Mouse (Mus musculus) ovary, postnatal 36 days (tissue): ENCODE results near the gene Cenpa.
"Not testable (repeated sequence)": the region's sequence is repeated elsewhere in the genome, so short reads cannot be mapped to it uniquely, and the experiment has no call there.

Source experiments
- DNase-seq: peaks from one replicate; pipeline ENCODE4 v3.0.0; 2022; ENCODE audit warnings: low spot score, mixed read lengths

Cenpa gene

DNA sequence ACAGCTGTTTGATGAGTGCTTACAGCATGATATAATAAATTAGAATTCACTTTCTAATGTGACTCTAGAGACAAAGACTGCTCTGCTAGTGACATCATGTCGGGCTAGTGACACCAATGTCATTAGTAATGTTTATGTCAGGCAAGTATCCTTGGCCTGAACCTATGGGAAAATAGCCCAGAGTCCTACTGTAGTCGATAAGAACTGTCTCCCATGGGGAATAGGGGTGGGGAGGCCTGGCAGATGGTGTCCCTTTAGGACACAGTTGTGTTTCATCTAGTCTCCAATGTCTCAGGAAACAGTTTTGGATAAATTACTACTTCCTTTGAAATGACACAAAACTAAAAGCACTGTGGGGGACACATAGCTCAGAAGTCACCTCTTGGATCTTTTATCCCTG, 20.5 kb upstream of the Cenpa start:
- DNase-seq: no peak

DNA sequence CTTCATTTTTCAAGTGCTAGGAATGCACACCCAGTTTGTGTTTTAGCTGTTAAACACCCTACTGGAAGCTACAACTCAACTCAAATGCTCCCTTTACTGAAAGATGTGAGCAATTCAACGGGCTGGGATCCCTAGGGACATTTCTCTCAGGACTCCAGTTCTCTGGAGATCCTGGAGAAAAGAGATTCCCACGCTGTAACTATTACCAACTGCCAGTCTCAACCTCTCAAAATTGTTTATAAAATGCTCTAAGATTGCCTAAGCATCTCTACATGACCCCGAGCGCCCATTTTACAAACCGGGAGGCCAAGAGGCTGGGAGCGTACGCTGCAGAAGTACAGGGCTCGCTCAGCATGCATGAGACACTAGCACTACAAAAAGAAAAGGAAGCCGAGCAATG, 19.2 kb upstream of the Cenpa start:
- DNase-seq: no peak

DNA sequence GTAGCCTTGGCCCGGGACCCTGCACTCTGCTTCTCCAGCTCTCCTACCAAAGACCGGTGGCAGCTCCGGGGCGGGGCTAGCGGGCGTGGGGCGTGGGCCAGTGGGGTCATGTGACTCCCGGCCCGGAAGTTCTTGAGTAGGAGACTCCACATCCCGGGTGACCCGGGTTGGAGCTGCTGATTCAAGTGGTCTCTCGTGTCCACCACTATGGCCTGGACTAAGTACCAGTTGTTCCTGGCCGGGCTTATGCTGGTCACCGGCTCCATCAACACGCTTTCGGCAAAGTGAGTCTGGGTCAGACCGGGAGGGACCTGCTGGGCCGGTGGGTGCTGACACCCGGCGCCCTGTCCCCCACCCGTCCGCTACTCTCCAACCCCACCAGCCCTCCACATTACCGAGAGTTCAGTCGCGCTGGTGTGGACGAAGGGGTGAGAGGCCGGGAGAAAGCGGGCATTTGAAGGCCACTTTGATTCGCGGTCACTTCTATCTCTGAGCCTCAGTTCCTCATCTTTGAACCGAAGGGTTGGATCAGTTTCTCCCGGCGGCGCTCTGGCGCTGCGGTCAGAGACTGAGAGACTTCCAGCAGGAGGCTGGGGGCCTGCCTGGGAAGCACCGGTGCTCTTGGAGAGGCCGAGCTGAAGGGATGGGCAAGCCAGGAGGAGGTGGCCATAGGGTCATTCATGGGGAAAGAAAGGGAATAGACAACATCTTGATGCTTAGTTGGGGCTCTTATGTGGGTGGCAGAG, 18.6 kb upstream of the Cenpa start, which contains the start of gene Slc35f6:
Gene Slc35f6, plus strand, starts transcription at position 119 of the 746 bp plus-strand sequence.
- DNase-seq: peak; percentile 91

DNA sequence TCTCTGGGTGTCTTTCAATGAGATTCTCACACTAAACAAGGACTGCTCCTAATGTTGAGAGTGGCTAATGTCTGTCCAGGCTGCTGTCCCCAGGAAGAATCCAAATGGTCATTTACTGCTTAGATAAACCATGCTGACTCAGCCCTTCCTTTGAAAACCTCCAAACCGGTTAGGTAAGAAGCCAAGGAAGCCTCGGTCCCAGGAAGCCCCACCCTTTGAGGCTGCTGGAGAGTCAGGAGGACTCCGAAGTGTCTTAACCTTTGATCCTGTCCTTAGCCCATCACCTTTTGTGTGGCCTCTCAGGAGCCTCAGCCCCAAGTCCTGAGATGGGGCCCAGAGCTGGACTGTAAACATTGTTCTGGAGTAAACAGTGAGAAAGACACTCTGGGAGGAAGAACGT, 17.0 kb upstream of the Cenpa start:
- DNase-seq: no peak

DNA sequence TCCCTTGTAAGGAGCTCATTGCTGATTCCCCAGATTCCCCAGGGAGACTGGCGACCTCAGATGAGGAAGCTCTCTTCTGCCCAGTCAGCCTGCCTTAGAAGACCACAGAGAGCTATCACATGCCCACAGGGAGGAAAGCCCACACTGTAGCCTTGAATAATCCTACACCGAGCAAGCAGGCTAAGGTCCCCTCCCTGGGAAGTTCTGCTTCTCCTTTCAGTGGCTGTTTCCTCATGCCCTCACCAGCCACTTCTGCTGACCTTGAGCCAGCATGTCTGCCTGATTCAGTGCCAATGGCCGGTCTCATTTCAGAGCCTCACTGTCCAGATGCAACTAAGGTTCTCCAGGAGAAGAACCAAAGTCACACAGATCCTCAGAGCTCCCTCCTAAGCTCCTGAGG, 15.8 kb upstream of the Cenpa start:
- peak; percentile 27 for DNase-seq

DNA sequence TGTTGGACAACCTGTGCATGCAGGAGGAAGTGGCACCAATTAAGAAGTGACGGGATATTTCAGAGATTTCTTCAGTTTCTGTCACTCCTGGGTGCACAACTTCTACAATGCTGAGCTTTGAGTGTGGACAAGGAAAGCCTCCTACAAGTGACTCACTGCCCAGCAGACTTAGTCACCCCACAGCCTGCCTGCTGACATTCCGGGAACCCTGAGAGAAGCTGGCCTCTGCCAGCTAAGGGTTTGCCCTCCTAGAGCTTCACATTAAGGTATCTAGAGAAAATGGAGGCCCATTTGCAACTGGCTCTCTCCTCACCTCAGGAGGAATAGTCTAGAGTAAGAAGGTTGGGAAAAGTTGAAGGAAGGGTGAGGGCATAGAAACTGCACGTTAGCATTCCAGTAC, 15.0 kb upstream of the Cenpa start:
- no peak for DNase-seq

DNA sequence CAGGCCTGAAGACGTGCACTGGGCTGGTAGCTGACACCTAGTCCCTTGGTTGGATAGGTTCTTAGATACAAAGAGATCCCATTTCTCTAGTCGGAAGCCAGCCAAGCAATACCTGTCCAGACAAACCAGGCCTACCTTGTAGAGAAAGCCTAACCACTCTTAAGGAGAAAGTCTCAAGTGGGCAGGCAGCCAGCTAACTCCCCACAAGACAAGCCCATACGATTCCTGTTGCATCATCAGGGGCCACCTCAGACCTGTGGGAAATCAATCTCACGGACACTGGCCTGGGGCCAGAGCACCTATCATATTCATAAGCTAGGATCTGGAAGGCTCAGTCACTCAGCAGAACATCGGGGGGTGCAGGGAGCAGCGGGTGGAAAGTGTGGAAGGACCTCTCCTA, 13.3 kb upstream of the Cenpa start:
- DNase-seq: no peak

DNA sequence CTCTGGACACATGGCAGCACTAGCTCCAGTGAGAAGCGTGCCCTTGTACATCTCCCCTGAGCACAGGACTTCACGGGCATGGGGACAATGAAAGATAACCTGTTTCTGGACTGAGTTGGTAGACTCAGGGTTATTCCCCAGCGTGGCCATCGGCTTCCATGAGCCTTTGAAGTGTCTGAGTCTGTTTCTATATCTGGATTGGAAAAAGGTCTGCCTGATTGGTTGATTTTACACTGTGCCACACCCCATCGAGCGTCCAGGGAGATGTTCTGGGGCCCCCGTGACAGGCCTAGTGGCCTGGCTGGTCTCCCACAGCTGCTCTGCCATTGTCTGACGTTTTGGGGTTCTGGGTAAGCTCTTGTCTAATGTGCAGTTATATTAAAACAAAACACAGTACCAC, 11.5 kb upstream of the Cenpa start:
- DNase-seq: no peak

DNA sequence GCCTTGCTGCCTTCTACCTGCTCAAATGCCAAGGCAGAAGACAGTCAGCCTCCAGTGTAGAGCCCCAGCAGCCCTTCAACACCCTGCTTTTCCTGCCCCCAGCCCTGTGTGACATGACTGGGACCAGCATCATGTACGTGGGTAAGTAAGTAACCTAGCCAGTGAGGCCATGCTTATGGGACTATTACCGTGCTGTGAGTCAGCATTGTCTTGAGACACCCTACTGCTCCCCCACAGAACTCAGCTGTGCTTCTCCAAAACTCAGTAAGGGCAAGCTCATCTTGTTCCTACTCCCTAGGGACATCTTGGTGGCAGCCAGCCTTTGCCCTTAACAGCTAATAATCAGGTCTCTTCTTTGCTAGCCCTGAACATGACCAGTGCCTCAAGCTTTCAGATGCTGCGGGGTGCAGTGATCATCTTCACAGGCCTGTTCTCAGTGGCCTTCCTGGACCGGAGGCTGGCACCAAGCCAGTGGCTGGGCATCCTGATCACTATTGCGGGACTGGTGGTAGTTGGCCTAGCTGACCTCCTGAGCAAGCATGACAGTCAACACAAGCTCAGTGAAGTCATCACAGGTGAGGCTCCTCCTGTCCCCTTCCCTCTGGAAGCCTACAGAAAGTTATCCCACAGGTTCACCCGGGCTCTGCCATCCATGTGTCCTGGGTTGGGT, 10.9 kb upstream of the Cenpa start:
- DNase-seq: no peak

DNA sequence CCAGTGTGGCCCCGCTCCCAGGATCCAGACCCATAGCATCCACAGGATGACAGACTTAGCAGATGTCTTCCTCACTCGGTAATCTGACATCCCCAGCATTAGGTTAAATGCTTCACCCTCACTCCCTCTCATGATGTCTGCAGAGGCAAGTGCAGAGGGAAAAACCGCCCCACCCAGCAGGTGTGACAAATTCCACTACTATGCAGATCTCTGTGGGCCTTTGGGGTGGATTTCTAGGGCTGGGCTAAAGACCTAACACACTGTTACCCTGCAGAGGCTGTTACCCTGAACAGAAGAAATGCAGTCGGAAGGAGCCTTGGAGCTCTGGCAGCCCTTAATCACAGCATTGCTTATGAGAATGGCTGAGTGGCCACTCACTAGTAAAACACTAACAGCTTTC, 7.5 kb upstream of the Cenpa start:
- DNase-seq: no peak

DNA sequence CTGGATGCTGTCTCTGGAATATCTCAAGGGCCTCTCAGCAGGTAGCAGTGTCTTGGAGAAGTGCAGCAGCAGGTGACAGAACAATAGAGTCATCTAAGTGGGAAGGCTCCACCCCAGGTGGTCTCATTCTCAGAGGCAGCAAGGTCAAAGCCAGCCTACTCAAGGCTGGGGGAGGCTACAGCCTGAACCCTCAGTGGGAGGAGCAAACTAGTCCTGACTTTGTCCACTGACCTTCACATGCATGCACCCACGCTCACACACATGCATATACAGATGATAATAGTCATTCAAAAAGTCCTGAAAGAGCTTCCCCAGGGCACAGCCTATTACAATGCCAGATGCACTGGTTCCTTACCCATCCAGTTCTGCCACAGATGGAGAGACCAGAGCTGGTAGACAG, 6.3 kb upstream of the Cenpa start:
- DNase-seq: no peak

DNA sequence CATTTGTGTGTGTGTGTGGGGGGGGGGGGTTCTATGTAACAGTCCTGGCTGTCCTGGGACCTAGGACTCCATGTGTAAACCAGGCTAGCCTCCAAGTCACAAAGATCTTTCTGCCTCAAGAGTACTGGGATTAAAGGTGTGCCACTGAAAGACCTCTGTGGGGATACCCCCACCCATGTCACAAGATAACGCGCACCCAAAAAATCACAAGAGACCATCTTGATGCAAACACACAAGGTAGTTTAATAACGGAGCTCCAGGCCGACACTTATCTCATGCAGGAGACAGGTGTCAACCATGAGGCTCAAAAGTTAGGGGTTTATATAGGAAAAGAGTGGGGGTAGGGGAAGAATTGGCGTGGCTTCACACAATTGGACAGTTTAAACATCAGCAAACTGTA, 5.8 kb upstream of the Cenpa start:
- DNase-seq: no peak

DNA sequence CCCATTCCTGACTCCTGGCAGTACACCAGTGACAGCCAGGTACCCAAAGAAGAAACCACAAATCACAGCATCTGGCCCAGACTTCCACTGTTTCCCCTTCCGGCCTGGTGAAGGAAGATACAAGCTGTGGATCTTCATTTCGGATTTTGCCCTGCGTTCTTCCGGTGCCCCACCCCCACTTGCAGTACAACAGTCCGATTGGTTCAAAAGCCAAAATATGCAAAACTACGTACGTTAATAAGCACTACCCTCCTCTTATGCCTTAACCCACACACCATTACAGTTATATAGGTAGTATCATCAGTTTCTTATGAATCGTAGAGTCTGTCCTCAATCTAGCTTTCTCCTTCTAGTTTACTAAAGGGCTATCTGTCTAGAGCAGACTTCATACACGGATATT, 1.2 kb upstream of the Cenpa start:
- no peak for DNase-seq

DNA sequence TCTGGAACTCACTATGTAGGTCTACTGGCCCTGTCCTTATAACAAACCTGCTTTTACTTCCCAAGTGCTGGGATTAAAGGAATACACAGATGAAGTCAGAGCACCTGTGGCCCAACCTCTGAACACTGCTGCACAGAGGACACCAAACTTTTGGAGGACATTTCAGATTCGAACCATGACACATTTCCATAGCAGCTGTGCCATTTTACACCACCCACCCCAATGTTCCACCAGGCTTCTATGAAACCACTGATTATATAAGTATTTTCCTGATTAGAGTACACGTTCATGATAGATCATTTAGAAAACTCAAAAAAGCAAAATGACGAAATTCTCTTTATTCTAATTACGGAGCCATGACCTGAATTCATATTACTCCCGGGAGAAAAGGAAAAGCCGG, 609 bp upstream of the Cenpa start:
- DNase-seq: no peak

DNA sequence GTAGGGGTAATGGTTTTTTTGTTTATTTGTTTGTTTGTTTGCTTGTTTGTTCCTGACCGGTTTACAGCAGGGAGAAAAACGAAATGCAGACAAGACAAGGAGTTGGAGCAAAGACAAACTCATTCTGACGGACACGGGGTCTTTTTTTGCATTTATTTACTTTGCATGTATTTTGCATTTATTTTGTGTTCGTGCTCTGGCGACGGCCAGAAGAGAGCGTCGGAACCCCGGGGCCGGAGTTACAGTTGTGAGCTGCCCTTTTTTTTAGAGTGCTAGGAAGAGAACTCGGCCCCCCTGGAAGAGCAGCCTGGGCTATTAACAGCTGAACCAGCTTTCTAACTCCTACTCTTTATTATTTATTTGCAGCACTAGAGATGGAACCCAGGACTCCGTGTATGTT, 638 bp downstream of the Cenpa start:
- no peak for DNase-seq

DNA sequence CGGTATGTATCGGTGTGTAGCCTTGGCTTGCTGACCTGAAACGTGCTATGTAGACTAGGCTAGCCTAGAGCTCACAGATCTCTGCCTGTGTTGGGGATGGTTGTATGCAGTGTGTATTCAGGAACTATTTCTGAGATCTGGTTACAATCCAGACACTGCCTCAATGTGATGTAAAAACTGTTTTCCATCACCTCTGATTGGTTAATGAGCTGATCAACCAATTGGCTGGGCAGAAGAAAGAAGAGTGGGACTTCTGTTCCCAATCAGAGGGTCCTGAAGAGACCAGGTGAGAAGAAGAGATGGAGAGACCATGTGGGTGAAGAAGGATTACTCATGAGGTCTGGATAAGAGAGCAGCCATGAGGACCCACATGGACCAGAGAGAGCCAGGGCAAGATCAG, 1.1 kb downstream of the Cenpa start:
- DNase-seq: no peak

DNA sequence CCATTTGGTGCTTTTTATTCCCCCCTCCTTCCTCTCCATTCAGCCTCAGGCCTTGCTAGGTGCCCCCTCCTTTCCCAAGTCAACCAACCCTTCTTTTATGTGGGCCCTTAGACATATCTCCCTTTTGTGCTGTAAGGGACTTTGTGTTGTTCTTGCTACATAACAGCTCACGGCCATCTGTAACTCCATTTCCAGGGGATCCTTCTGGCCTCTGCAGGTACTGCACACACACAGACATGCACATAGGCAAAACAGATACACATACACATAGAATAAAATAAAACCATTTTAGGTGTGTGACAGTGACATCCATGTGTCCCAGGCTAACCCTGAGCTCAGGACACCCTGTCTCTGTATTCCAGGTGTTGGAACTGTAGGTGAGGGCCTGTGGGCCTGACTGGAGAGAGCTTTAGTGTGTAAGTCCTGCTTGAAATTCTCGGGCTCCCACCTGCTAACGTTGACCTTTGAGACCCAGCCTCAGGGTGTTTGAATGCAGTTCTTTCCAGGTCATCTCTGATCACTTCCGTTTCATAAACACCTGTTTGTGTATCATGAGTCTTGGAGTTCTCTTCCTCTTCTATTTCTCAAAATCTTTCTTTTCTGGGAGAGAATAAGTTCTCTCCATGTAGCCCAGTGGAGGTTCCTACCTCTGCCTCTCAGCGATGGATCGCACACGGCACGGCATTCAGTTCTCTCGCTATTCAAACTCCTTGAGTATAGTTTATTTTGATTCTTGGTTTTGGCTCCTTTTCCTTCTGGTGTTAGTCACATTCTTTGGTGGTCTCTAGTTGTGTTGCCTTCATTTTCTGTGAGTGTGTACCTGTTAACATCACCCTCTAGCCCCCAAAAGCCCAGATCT, 2.3 kb downstream of the Cenpa start:
- DNase-seq: no peak

DNA sequence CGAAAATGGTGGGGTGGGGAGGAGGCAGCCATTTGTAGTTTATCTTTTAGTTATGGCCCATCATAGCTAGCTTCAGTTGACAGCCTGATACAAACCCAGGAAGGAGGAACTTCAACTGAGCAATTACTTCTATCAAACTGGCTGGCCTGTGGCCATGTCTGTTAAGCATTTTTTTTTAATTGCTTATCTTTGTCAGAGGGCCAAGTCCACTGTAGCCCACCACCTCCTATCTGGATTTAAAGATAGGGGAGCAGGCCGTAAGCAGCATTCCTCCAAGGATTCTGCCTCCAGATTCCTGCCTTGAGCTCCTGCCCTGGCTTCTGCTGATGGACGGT, 2.9 kb downstream of the Cenpa start:
- no peak for DNase-seq

DNA sequence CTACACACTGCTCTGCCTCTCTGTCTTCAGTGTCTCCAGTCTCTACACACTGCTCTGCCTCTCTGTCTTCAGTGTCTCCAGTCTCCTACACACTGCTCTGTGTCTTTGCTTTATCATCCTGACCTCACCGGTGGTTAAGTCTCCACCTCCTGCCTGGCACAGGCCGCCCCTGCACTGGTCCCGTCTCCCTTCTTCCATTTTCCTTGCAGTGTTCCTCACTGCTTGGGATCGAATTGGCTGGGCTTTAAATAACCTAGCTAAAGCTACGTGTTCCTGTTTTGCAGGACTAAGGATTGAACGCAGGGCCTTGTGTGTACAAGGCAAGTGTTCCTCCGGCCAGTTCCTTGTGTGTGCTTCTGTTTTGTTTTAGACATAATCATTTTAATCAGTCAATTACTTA, 3.5 kb downstream of the Cenpa start:
- DNase-seq: no peak

DNA sequence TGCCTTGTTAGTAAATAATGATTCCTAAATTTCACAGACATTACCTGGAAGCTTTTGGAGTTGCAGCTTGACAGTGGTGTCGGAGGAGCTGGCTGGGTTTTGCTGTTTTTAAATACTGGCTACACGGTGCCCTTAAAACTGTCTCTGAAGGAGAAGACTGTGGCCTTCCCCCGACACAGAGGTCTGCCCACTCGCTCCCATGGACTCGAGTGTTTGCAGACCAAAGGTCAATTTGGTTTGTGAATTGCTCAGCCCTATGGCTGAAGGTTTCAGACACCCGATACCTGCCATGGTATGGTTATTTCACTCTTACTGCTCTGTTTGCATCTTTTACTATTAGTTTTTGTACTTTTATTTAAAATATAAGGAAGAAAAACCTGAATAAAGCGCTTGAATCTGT, 7.4 kb downstream of the Cenpa start:
- no peak for DNase-seq

DNA sequence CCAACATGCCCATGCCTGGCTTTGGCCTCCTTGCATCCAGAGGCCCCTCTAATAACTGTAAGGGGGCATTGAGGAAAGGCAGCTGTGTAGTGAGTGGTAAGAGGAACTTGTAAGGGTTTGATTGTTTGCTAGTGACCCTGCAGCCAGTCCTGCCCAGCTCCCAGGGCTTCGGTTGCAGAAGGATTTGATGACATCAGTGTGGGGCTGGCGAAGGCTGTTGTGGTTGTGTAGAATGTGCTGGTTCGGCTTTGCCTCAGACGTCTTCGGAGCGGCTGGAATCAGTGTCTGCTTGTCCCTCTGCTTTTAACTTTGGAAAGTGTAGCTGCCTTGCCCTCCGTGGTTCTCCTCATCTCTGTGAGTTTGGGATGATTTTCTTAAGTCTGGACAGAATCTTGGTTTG, 10.2 kb downstream of the Cenpa start:
- no peak for DNase-seq

DNA sequence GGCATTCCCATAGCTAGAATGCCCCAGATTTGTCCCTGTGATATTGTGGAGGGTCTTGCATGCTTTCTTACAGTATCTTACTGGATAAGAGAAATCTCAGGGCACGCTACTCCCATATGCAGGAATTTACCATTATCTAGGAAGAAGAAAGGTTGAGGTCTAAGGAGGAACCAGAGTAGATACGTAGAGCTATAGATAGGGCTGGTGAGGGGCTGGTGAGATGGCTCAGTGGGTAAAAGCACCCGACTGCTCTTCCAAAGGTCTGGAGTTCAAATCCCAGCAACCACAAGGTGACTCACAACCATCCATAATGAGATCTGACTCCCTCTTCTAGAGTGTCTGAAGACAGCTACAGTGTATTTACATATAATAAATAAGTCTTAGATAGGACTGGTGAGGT, 11.5 kb downstream of the Cenpa start:
- not testable (repeated sequence) for DNase-seq

DNA sequence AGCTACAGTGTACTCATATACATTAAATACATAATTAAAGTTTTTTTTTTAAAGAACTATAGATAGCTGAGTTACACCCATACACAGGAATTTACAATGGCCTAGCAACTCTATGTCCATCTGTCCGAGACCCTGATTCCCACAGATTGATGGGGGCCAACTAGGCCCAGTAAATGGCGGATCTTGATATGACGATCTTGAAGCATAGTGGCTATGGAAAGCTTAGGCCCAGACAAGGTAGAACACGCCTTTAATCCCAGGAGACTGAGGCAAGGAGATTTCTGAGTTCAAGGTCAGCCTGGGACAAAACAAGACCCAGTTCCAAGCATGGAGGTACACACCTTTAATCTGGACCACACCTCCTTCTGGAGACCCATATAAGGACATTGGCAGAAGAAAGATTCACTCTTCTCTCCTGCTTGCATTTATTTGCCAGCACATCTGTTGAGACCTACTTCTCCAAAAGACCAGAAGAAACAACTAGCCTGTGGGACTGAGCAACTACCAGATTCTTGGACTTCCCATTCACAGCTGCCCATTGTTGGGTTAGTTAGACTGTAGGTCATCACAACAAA, 12.2 kb downstream of the Cenpa start:
- no peak for DNase-seq
